Mouse (Mus musculus) testis, adult 2 months (tissue): Measurements from ENCODE around the gene Pnck.

Experiments
- CTCF ChIP-seq: fragments of 200-500 bp; IDR thresholded peaks from 2 replicates; pipeline ENCODE4 v1.5.1; 2012; ENCODE audit warnings: low read depth, mild to moderate bottlenecking, inconsistent platforms, low read length, moderate library complexity; ENCODE audit not compliant: control insufficient read depth, insufficient read depth, insufficient replicate concordance
- POLR2A ChIP-seq: fragments of 200-500 bp; IDR thresholded peaks from 2 replicates; pipeline ENCODE4 v1.6.1; 2012; ENCODE audit warnings: low read depth, mild to moderate bottlenecking, inconsistent platforms, low read length, moderate library complexity; ENCODE audit not compliant: control insufficient read depth

DNA sequence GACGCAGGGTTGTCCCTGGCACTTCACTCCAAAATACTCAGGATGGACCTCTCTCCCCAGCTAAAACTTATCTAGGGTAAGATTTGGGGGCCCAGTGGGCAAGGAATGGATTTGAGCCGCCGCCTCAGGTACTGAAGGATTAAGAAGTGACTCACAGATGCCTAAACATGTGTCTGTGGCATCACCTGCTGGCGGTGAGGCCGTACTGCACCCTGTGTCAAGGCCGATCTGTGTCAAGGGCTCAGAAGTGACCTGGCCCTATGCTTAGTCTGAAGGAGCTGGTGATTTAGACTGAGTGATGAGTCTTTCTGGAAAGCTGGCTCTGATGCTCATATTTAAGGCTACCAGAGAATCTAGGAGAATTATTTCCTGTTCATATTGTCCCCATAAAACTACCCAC, 5.7 kb downstream of the Pnck start:
- TF ChIP-seq CTCF (peak; percentile 85; the same call in 1 of the 2 replicates), POLR2A (no peak)
